Mouse (Mus musculus): Measurements from ENCODE around the gene Art3. TPM values are rescaled to one million over a fixed set of nuclear protein-coding genes. Genes with fewer than 3 reads are reported as not detected.

Art3 gene
- total RNA-seq, 1 experiment, result 0.71 TPM

- Histone ChIP-seq H3K4me3 (ENCODE audit: insufficient read depth in 1 of 2, low read depth in 1 of 2, low read length in 2 of 2, poor library complexity in 1 of 2, severe bottlenecking in 1 of 2) (no peak overlapping the region), H3K4me1 (ENCODE audit: control insufficient read depth in 2 of 2, insufficient read depth in 2 of 2, low read length in 2 of 2, poor library complexity in 1 of 2) (no peaks in the 10 kb centered on the region), H3K9ac (ENCODE audit: insufficient read depth, low read depth, low read length, poor library complexity, severe bottlenecking) (no peak overlapping the region), H3K27ac (ENCODE audit: insufficient read depth, low read depth, low read length, poor library complexity, severe bottlenecking) (no peak overlapping the region), H3K9me3 (ENCODE audit: control insufficient read depth, insufficient read depth, low read depth, low read length) (0 out of 2 replicates have a peak, but pooled peaks cover 2% of the 10 kb centered on the region), H3K36me3 (ENCODE audit: control insufficient read depth, insufficient read depth, low read length, poor library complexity, severe bottlenecking) (no peaks in the 10 kb centered on the region)
- no peak for DNase-seq (ENCODE audit: low read depth, low spot score)
- TF ChIP-seq ZNF384 (IDR thresholded peaks at IDR 0.05; ENCODE audit: low read depth, low read length) (no peak), HCFC1 (IDR thresholded peaks at IDR 0.05; ENCODE audit: borderline replicate concordance, insufficient read depth, low read length) (no peak), ZC3H11A (IDR thresholded peaks at IDR 0.05; ENCODE audit: borderline replicate concordance, low read depth, low read length) (no peak), CHD2 (IDR thresholded peaks at IDR 0.05; ENCODE audit: low read depth, low read length) (no peak)
- in situ Hi-C loops (cut with MboI; ENCODE audit: low sequenced_read_pairs in 2 of 2, unreplicated experiment in 2 of 2), result no loop called here
Measured at GRCm38 (mm10) chr5:92318596-92318995, 13.0 kb upstream of the Art3 start.

GRCm38 (mm10) chr5:92321631-92322400 lies 9.8 kb upstream of the Art3 start:
- Histone ChIP-seq H3K9ac (ENCODE audit: insufficient read depth, low read depth, low read length, poor library complexity, severe bottlenecking) (no peak overlapping the region), H3K9me3 (ENCODE audit: control insufficient read depth, insufficient read depth, low read depth, low read length) (0 out of 2 replicates have a peak, but pooled peaks cover 2% of the 10 kb centered on the region), H3K36me3 (ENCODE audit: control insufficient read depth, insufficient read depth, low read length, poor library complexity, severe bottlenecking) (no peaks in the 10 kb centered on the region), H3K27ac (ENCODE audit: insufficient read depth, low read depth, low read length, poor library complexity, severe bottlenecking) (no peak overlapping the region), H3K4me3 (ENCODE audit: insufficient read depth in 1 of 2, low read depth in 1 of 2, low read length in 2 of 2, poor library complexity in 1 of 2, severe bottlenecking in 1 of 2) (no peak overlapping the region), H3K4me1 (ENCODE audit: control insufficient read depth in 2 of 2, insufficient read depth in 2 of 2, low read length in 2 of 2, poor library complexity in 1 of 2) (no peaks in the 10 kb centered on the region)
- TF ChIP-seq ZNF384 (IDR thresholded peaks at IDR 0.05; ENCODE audit: low read depth, low read length), result no peak
- no peak for TF ChIP-seq HCFC1 (IDR thresholded peaks at IDR 0.05; ENCODE audit: borderline replicate concordance, insufficient read depth, low read length)
- TF ChIP-seq ZC3H11A (IDR thresholded peaks at IDR 0.05; ENCODE audit: borderline replicate concordance, low read depth, low read length), result no peak
- TF ChIP-seq MAFK (IDR thresholded peaks at IDR 0.05; ENCODE audit: insufficient read depth, low read depth, low read length), result no peak
- no peak for TF ChIP-seq CHD2 (IDR thresholded peaks at IDR 0.05; ENCODE audit: low read depth, low read length)
- in situ Hi-C loops (cut with MboI; ENCODE audit: low sequenced_read_pairs in 2 of 2, unreplicated experiment in 2 of 2), result no loop called here
- no peak for DNase-seq (ENCODE audit: low read depth, low spot score)

- Histone ChIP-seq H3K9ac (ENCODE audit: insufficient read depth, low read depth, low read length, poor library complexity, severe bottlenecking) (no peak overlapping the region), H3K27ac (ENCODE audit: insufficient read depth, low read depth, low read length, poor library complexity, severe bottlenecking) (no peak overlapping the region), H3K36me3 (ENCODE audit: control insufficient read depth, insufficient read depth, low read length, poor library complexity, severe bottlenecking) (no peaks in the 10 kb centered on the region), H3K9me3 (ENCODE audit: control insufficient read depth, insufficient read depth, low read depth, low read length) (0 out of 2 replicates have a peak, but pooled peaks cover 2% of the 10 kb centered on the region), H3K4me3 (ENCODE audit: insufficient read depth in 1 of 2, low read depth in 1 of 2, low read length in 2 of 2, poor library complexity in 1 of 2, severe bottlenecking in 1 of 2) (no peak overlapping the region), H3K4me1 (ENCODE audit: control insufficient read depth in 2 of 2, insufficient read depth in 2 of 2, low read length in 2 of 2, poor library complexity in 1 of 2) (no peaks in the 10 kb centered on the region)
- no peak for DNase-seq (ENCODE audit: low read depth, low spot score)
- in situ Hi-C loops (cut with MboI; ENCODE audit: low sequenced_read_pairs in 2 of 2, unreplicated experiment in 2 of 2), result no loop called here
- TF ChIP-seq CHD2 (IDR thresholded peaks at IDR 0.05; ENCODE audit: low read depth, low read length) (no peak), ZC3H11A (IDR thresholded peaks at IDR 0.05; ENCODE audit: borderline replicate concordance, low read depth, low read length) (no peak), ZNF384 (IDR thresholded peaks at IDR 0.05; ENCODE audit: low read depth, low read length) (no peak), HCFC1 (IDR thresholded peaks at IDR 0.05; ENCODE audit: borderline replicate concordance, insufficient read depth, low read length) (no peak), MAFK (IDR thresholded peaks at IDR 0.05; ENCODE audit: insufficient read depth, low read depth, low read length) (no peak)
Measured at GRCm38 (mm10) chr5:92322612-92323011, 9.0 kb upstream of the Art3 start.

- no peak overlapping the region for H3K27ac ChIP-seq (ENCODE audit: insufficient read depth, low read depth, low read length, poor library complexity, severe bottlenecking)
- H3K4me3 ChIP-seq (ENCODE audit: insufficient read depth in 1 of 2, low read depth in 1 of 2, low read length in 2 of 2, poor library complexity in 1 of 2, severe bottlenecking in 1 of 2), result no peak overlapping the region
- no peak for TF ChIP-seq ZNF384 (IDR thresholded peaks at IDR 0.05; ENCODE audit: low read depth, low read length)
- no peak for TF ChIP-seq MAFK (IDR thresholded peaks at IDR 0.05; ENCODE audit: insufficient read depth, low read depth, low read length)
- TF ChIP-seq ZC3H11A (IDR thresholded peaks at IDR 0.05; ENCODE audit: borderline replicate concordance, low read depth, low read length), result no peak
- TF ChIP-seq CHD2 (IDR thresholded peaks at IDR 0.05; ENCODE audit: low read depth, low read length), result no peak
- TF ChIP-seq HCFC1 (IDR thresholded peaks at IDR 0.05; ENCODE audit: borderline replicate concordance, insufficient read depth, low read length), result no peak
- DNase-seq (ENCODE audit: low read depth, low spot score), result no peak
- no peak overlapping the region for H3K9ac ChIP-seq (ENCODE audit: insufficient read depth, low read depth, low read length, poor library complexity, severe bottlenecking)
- H3K36me3 ChIP-seq (ENCODE audit: control insufficient read depth, insufficient read depth, low read length, poor library complexity, severe bottlenecking), result no peaks in the 10 kb centered on the region
- no peaks in the 10 kb centered on the region for H3K4me1 ChIP-seq (ENCODE audit: control insufficient read depth in 2 of 2, insufficient read depth in 2 of 2, low read length in 2 of 2, poor library complexity in 1 of 2)
- 0 out of 2 replicates have a peak, but pooled peaks cover 2% of the 10 kb centered on the region for H3K9me3 ChIP-seq (ENCODE audit: control insufficient read depth, insufficient read depth, low read depth, low read length)
- in situ Hi-C loops (cut with MboI; ENCODE audit: low sequenced_read_pairs in 2 of 2, unreplicated experiment in 2 of 2), result no loop called here
Measured at GRCm38 (mm10) chr5:92323264-92323663, 8.4 kb upstream of the Art3 start.
